Mouse (Mus musculus) midbrain, embryonic 16.5 days (tissue): ENCODE results near the gene Ppp2r5e. TPM values are rescaled to one million over a fixed set of nuclear protein-coding genes. Genes with fewer than 3 reads are reported as not detected.
"Not testable (repeated sequence)": the region's sequence is repeated elsewhere in the genome, so short reads cannot be mapped to it uniquely, and the experiment has no call there.

ENCODE experiments used
- ATAC-seq: fragments of 200-750 bp; cut with Nextera tagmentation; 2 replicates; pipeline ENCODE4 v1.8.0; 2017; ENCODE audit warnings: moderate TSS enrichment
- H3K27ac ChIP-seq: fragments of 300-500 bp; sonication (generic); 2 replicates; pipeline ENCODE4 v1.5.1; 2014; ENCODE audit warnings: mild to moderate bottlenecking, low read length, mixed read lengths
- H3K27me3 ChIP-seq: fragments of 300-500 bp; sonication (generic); 2 replicates; pipeline ENCODE4 v1.6.1; 2014; ENCODE audit warnings: low read depth, low read length, mixed read lengths; ENCODE audit not compliant: control insufficient read depth, insufficient read depth
- H3K36me3 ChIP-seq: fragments of 300-500 bp; sonication (generic); 2 replicates; pipeline ENCODE4 v1.6.1; 2014; ENCODE audit warnings: mild to moderate bottlenecking, low read length, moderate library complexity, mixed read lengths; ENCODE audit not compliant: control insufficient read depth, insufficient read depth
- H3K4me1 ChIP-seq: fragments of 300-500 bp; sonication (generic); 2 replicates; pipeline ENCODE4 v1.6.1; 2014; ENCODE audit warnings: mild to moderate bottlenecking, low read length, mixed read lengths; ENCODE audit not compliant: control insufficient read depth, insufficient read depth
- H3K4me2 ChIP-seq: fragments of 300-500 bp; sonication (generic); 2 replicates; pipeline ENCODE4 v1.6.1; 2014; ENCODE audit warnings: mild to moderate bottlenecking, low read length, mixed read lengths
- H3K4me3 ChIP-seq: fragments of 300-500 bp; sonication (generic); 2 replicates; pipeline ENCODE4 v1.5.1; 2014; ENCODE audit warnings: low read depth, mild to moderate bottlenecking, low read length, moderate library complexity, mixed read lengths
- H3K9ac ChIP-seq: fragments of 300-500 bp; sonication (generic); 2 replicates; pipeline ENCODE4 v1.6.1; 2014; ENCODE audit warnings: low read depth, low read length, mixed read lengths
- H3K9me3 ChIP-seq: fragments of 300-500 bp; sonication (generic); replicated peaks from 2 replicates; pipeline ENCODE4 v1.6.1; 2014; ENCODE audit warnings: mild to moderate bottlenecking, low read length, mixed read lengths; ENCODE audit not compliant: control insufficient read depth, poor library complexity, severe bottlenecking
- WGBS: fragments of 180-500 bp; shearing (Covaris S2); extraction: QIAGEN DNeasy Blood & Tissue Kit; methylation state at CpG from one replicate; pipeline ENCODE4 v1.1.7; 2014; 5-methylcytosine and 5-hydroxymethylcytosine counted together
- polyA plus RNA-seq: library from polyadenylated mRNA; unstranded; fragments of >200 nt; fragmentation: Nextera tagmentation; extraction: Ambion mirVana; gene quantifications from 2 replicates; pipeline ENCODE4 v1.2.1, GENCODE M21; 2015

Gene Ppp2r5e
- polyA plus RNA-seq, 1 experiment from 2014 or later = 18.1 TPM

- peaks cover 7% of the 10 kb centered on the region for H3K36me3 ChIP-seq
- H3K4me2 ChIP-seq = no peak overlapping the region
- WGBS = 93% methylated on average over 6 of the region's 6 CpGs
Observed at GRCm38 (mm10) chr12:75453441-75453840, 142.6 kb downstream of the Ppp2r5e start.

GRCm38 (mm10) chr12:75453027-75453426 lies 143.0 kb downstream of the Ppp2r5e start:
- peaks cover 7% of the 10 kb centered on the region for H3K36me3 ChIP-seq
- no peaks in the 10 kb centered on the region for H3K4me1 ChIP-seq
- H3K9me3 ChIP-seq = no peaks in the 10 kb centered on the region
- no peak overlapping the region for H3K9ac ChIP-seq
- no peak overlapping the region for H3K4me3 ChIP-seq
- H3K27ac ChIP-seq = no peak overlapping the region
- 82% methylated on average over 4 of the region's 4 CpGs for WGBS
- no peaks in the 10 kb centered on the region for H3K27me3 ChIP-seq
- no peak overlapping the region for H3K4me2 ChIP-seq
- no peak for ATAC-seq

More at GRCm38 (mm10) chr12:75453441-75453840, 142.6 kb downstream of the Ppp2r5e start:
- Histone ChIP-seq H3K4me3 (no peak overlapping the region), H3K9me3 (no peaks in the 10 kb centered on the region), H3K27ac (no peak overlapping the region), H3K4me1 (no peaks in the 10 kb centered on the region), H3K9ac (no peak overlapping the region), H3K27me3 (no peaks in the 10 kb centered on the region)
- no peak for ATAC-seq

- H3K27ac ChIP-seq = no peak overlapping the region
- H3K9ac ChIP-seq = no peak overlapping the region
- peaks cover 7% of the 10 kb centered on the region for H3K36me3 ChIP-seq
- H3K4me3 ChIP-seq = no peak overlapping the region
- H3K4me2 ChIP-seq = no peak overlapping the region
- H3K9me3 ChIP-seq = no peaks in the 10 kb centered on the region
- no peaks in the 10 kb centered on the region for H3K27me3 ChIP-seq
- WGBS = 93% methylated on average over 8 of the region's 8 CpGs
- H3K4me1 ChIP-seq = no peaks in the 10 kb centered on the region
- no peak for ATAC-seq
Observed at GRCm38 (mm10) chr12:75450592-75450991, 145.5 kb downstream of the Ppp2r5e start.

DNA sequence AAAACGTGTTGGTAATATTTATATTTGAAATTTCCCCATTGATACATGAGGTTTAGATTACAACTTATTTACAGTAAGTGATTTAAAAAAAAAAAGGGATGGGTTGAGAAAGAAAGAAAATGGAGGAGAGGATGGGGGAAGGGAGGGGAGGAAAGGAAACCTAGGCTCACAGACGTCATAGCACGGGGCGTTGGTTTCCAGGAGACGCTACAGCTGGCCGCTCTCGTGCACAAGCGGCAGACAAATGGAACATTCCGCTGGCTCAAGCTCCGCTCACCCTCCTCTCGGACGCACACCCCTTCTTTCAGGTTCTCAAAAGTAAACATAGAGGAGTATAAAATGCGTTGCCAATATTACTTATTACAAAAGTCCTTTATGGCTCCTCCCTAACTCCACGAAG lies 146.0 kb downstream of the Ppp2r5e start:
- Histone ChIP-seq H3K4me2 (no peak overlapping the region), H3K4me3 (no peak overlapping the region), H3K36me3 (peaks cover 7% of the 10 kb centered on the region), H3K4me1 (no peaks in the 10 kb centered on the region), H3K9me3 (no peaks in the 10 kb centered on the region), H3K27me3 (no peaks in the 10 kb centered on the region), H3K9ac (no peak overlapping the region), H3K27ac (no peak overlapping the region)
- no peak for ATAC-seq
- 71% methylated on average over 14 of the region's 14 CpGs for WGBS

DNA sequence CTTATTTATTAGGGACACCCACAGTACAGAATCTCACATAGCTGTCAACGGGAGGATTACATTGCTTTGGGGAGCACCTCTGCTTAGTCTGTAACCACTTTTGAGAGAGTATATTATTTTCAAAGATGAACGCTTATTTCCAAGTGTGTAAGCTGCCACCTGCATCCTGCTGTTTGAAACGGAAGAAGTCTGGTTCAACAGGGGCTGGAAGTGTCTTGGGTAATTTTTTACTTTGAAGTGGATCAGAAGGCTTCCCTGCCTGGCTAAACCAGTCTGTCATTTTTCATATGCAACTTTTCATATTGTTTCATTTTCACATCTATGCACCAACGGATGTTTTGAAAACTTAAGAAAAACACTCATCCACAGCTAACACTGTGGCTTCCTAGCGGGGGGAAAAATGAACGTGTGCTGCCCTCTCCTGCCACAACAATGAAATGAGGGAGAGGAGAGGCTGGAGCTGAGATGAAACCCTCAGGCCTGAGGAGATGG lies 146.5 kb downstream of the Ppp2r5e start:
- WGBS = 69% methylated on average over 6 of the region's 6 CpGs
- H3K4me2 ChIP-seq = no peak overlapping the region

DNA sequence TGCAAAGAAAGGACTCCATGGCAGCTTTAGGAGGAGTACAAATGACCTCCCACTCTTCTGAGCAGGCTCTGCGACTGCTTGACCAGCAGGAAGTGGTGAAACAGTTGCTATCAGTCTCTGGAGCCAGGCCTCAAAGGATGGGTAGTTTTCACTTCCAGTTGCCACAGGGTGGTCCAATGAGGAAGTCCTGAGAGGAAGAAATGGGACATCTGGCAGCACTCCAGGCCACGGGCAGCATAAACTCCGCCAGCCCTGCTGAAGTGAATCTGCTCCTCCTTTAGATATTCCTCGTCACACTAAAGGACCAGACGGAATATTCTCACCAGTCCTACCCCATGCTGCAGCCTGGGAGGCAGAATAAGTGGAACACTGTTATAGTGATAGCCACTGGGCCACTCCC lies 147.1 kb downstream of the Ppp2r5e start:
- Histone ChIP-seq H3K36me3 (peaks cover 7% of the 10 kb centered on the region), H3K9me3 (no peaks in the 10 kb centered on the region), H3K4me2 (no peak overlapping the region), H3K27me3 (no peaks in the 10 kb centered on the region), H3K9ac (no peak overlapping the region), H3K4me3 (no peak overlapping the region), H3K4me1 (no peaks in the 10 kb centered on the region), H3K27ac (no peak overlapping the region)
- ATAC-seq = no peak
- 86% methylated on average over 5 of the region's 5 CpGs for WGBS

More for the DNA sequence above, 146.5 kb downstream of the Ppp2r5e start:
- Histone ChIP-seq H3K27me3 (no peaks in the 10 kb centered on the region), H3K9me3 (no peaks in the 10 kb centered on the region), H3K4me3 (no peak overlapping the region), H3K9ac (no peak overlapping the region), H3K4me1 (no peaks in the 10 kb centered on the region), H3K36me3 (peaks cover 7% of the 10 kb centered on the region), H3K27ac (no peak overlapping the region)
- no peak for ATAC-seq

DNA sequence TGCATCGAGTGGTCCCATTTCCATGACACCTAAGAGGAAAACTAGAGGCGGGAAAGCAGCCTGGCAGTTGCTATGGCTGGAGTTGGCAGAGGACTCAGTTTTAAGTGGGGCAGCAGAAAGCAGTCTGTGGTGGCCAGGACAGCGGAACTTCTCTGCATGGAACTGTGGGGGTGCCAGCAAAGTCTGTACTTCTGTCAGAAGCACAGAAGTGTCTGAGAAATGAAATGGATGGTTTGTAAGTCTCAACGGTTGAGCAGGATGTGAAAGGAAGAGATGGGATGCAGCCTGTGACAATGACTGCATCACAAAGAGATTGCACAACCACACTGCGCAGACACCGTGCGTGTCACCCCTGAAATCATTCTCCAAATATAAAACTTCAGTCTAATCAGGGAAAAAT lies 149.8 kb downstream of the Ppp2r5e start:
- Histone ChIP-seq H3K9me3 (no peaks in the 10 kb centered on the region), H3K4me3 (no peak overlapping the region), H3K36me3 (no peaks in the 10 kb centered on the region), H3K27me3 (no peaks in the 10 kb centered on the region), H3K4me2 (no peak overlapping the region), H3K4me1 (no peaks in the 10 kb centered on the region), H3K27ac (no peak overlapping the region), H3K9ac (no peak overlapping the region)
- 91% methylated on average over 7 of the region's 7 CpGs for WGBS
- no peak for ATAC-seq

- not testable (repeated sequence) for H3K9me3 ChIP-seq, H3K9ac ChIP-seq, ATAC-seq, H3K27ac ChIP-seq, H3K4me2 ChIP-seq, H3K36me3 ChIP-seq, H3K27me3 ChIP-seq, H3K4me1 ChIP-seq, H3K4me3 ChIP-seq
- 78% methylated on average over 6 of the region's 6 CpGs for WGBS
Observed at GRCm38 (mm10) chr12:75432400-75432799, 163.6 kb downstream of the Ppp2r5e start.

GRCm38 (mm10) chr12:75429685-75430396 lies 166.2 kb downstream of the Ppp2r5e start:
- no peak overlapping the region for H3K27ac ChIP-seq
- H3K9ac ChIP-seq = no peak overlapping the region
- no peak for ATAC-seq
- WGBS = 91% methylated on average over 1 of the region's 1 CpGs
- H3K4me3 ChIP-seq = no peak overlapping the region
- no peaks in the 10 kb centered on the region for H3K36me3 ChIP-seq
- no peaks in the 10 kb centered on the region for H3K4me1 ChIP-seq
- no peaks in the 10 kb centered on the region for H3K9me3 ChIP-seq
- no peaks in the 10 kb centered on the region for H3K27me3 ChIP-seq
- H3K4me2 ChIP-seq = no peak overlapping the region
